Mouse (Mus musculus) G1E (cell line): Measurements from ENCODE around the gene Lrrc63. TPM values are rescaled to one million over a fixed set of nuclear protein-coding genes. Genes with fewer than 3 reads are reported as not detected.
"Not testable (repeated sequence)": the region's sequence is repeated elsewhere in the genome, so short reads cannot be mapped to it uniquely, and the experiment has no call there.

Experiments
- ATAC-seq: 2 replicates; pipeline ENCODE4 v1.8.0; 2016; ENCODE audit warnings: mild to moderate bottlenecking; ENCODE audit not compliant: insufficient number of reproducible peaks, poor library complexity, low FRiP score, severe bottlenecking; ENCODE audit errors: extremely low read depth
- DNase-seq: peaks from one replicate; pipeline ENCODE4 v3.0.0; 2012; ENCODE audit warnings: low spot score
- H3K27me3 ChIP-seq: 2 replicates; pipeline ENCODE4 v1.6.1; 2012; ENCODE audit warnings: mild to moderate bottlenecking, low read length, inconsistent platforms; ENCODE audit not compliant: insufficient read depth
- H3K36me3 ChIP-seq: replicated peaks from 2 replicates; pipeline ENCODE3; 2012; ENCODE audit warnings: mild to moderate bottlenecking, inconsistent platforms
- H3K4me1 ChIP-seq: 2 replicates; pipeline ENCODE4 v1.6.1; 2012; ENCODE audit warnings: low read depth, low read length, inconsistent platforms, mixed read lengths; ENCODE audit not compliant: insufficient read depth
- H3K4me3 ChIP-seq: 2 replicates; pipeline ENCODE4 v1.5.1; 2012; ENCODE audit warnings: low read depth, mild to moderate bottlenecking, inconsistent platforms, low read length, moderate library complexity, mixed read lengths
- H3K9me3 ChIP-seq: replicated peaks from 2 replicates; pipeline ENCODE4 v1.6.1; 2012; ENCODE audit warnings: inconsistent platforms
- CTCF ChIP-seq: IDR thresholded peaks from 2 replicates; pipeline ENCODE4 v1.5.1; 2012; ENCODE audit warnings: low read depth, low read length, inconsistent platforms, mixed read lengths
- GATA1 ChIP-seq: IDR thresholded peaks from 2 replicates; pipeline ENCODE4 v1.6.1; 2012; ENCODE audit warnings: borderline replicate concordance, low read length, inconsistent platforms, mixed read lengths
- GATA2 ChIP-seq: IDR thresholded peaks from 2 replicates; pipeline ENCODE4 v1.6.1; 2012; ENCODE audit warnings: low read depth, low read length, inconsistent platforms, borderline replicate concordance
- POLR2AphosphoS5 ChIP-seq: IDR thresholded peaks from 2 replicates; pipeline ENCODE4 v1.6.1; 2012; ENCODE audit warnings: low read depth, low read length, inconsistent platforms; ENCODE audit not compliant: insufficient replicate concordance
- TAL1 ChIP-seq: conservative IDR thresholded peaks from 2 replicates; pipeline ENCODE4 v1.6.1; 2012; ENCODE audit warnings: low read depth, low read length, inconsistent platforms, mixed read lengths
- polyA plus RNA-seq: library from polyadenylated mRNA; stranded (reverse); fragments of >175 nt; gene quantifications from 2 replicates; pipeline ENCODE4 v1.2.3, GENCODE M21; 2012
- total RNA-seq, 2 experiments: library from RNA; stranded (forward) in 1 of 2; stranded (reverse) in 1 of 2; fragments of 200-1000 nt in 1 of 2; fragments of >200 nt in 1 of 2; fragmentation: Nextera tagmentation in 1 of 2; gene quantifications; 2 replicates each; pipeline ENCODE4 v1.2.3; 2014 to 2017

Lrrc63 gene
- total and polyA plus RNA-seq, 3 experiments: not detected

GRCm38 (mm10) chr14:75148229-75148628, 17.5 kb upstream of the Lrrc63 start:
- TF ChIP-seq POLR2AphosphoS5 (no peak), TAL1 (no peak), CTCF (no peak), GATA1 (no peak), GATA2 (no peak)
- ATAC-seq: no peak
- no peaks in the 10 kb centered on the region for H3K27me3 ChIP-seq
- H3K9me3 ChIP-seq: no peaks in the 10 kb centered on the region
- H3K4me3 ChIP-seq: no peak overlapping the region
- no peak for DNase-seq
- no peaks in the 10 kb centered on the region for H3K4me1 ChIP-seq
- H3K36me3 ChIP-seq: no peaks in the 10 kb centered on the region

GRCm38 (mm10) chr14:75147706-75148105, 17.0 kb upstream of the Lrrc63 start:
- H3K9me3 ChIP-seq, DNase-seq, H3K4me3 ChIP-seq, ATAC-seq, H3K36me3 ChIP-seq, H3K27me3 ChIP-seq, H3K4me1 ChIP-seq: not testable (repeated sequence)

DNA sequence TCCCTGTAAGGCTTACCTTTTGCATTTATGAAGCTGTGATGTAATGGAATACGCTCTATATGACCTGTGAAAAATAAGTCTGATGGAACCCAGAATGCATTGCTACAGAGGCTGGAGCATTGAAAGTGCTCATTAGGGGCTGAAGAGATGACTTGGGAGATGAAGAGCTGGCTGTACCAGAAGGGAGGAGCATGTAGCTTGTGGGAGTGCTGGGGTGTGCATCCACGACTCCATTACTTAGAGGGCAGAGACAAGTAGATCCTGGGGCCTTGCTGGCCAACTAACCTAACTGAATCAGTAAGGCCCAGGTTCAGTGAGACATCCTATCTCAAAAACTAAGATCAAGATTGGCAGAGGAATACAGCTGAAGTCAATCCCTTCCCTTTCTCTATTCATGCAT, 8.5 kb upstream of the Lrrc63 start:
- H3K36me3 ChIP-seq: no peaks in the 10 kb centered on the region
- TF ChIP-seq GATA1 (no peak), POLR2AphosphoS5 (no peak), CTCF (no peak), TAL1 (no peak), GATA2 (no peak)
- H3K4me1 ChIP-seq: no peaks in the 10 kb centered on the region
- DNase-seq: no peak
- no peaks in the 10 kb centered on the region for H3K9me3 ChIP-seq
- no peak for ATAC-seq
- no peak overlapping the region for H3K4me3 ChIP-seq
- no peaks in the 10 kb centered on the region for H3K27me3 ChIP-seq

- no peaks in the 10 kb centered on the region for H3K27me3 ChIP-seq
- ATAC-seq (no peak), DNase-seq (no peak)
- TF ChIP-seq TAL1 (no peak), CTCF (no peak), GATA1 (no peak), GATA2 (no peak), POLR2AphosphoS5 (no peak)
- H3K36me3 ChIP-seq: no peaks in the 10 kb centered on the region
- no peaks in the 10 kb centered on the region for H3K9me3 ChIP-seq
- H3K4me3 ChIP-seq: no peak overlapping the region
- no peaks in the 10 kb centered on the region for H3K4me1 ChIP-seq
These were observed 7.8 kb upstream of the Lrrc63 start for GRCm38 (mm10) chr14:75138503-75138902.

DNA sequence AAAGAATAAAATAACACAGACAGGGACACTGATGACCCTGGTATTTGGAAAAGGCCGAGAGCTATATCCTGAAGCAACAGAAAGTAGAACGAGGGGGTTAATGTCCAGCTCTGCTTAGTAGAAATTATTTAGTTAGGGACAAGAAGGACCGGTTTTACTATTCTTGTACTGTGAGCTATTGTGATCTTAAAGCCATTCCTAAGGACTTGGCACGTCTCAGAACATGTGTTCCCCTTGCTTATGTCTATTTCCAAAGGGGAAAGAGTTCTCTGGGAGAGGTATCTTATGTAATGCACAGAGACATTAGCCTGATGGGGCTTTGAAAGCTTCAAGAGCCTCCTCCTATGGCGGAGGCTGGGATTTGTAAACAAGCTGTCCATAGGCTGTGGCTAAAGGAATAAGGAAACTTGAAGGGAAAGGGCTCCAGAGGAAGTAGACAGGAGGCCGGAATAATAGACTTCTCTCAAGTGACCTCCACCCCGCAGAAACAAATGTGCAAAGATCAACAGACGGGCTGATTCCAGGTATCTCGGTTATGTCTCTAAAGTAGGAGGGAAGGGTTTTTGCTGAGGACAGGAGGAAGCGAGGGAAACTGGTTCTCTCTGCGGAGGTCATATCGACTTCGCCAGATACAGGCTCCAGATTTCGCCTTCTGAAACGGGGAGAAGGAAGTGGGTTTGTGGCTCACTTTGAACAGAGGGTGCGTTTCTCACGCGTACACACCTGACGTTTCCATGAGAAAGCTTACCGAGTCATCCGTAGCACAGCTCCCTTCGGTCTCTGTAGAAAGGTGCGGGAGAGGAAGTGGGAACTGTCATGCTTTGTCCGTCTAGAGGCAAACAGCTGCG, 5.7 kb upstream of the Lrrc63 start:
- no peak for TF ChIP-seq POLR2AphosphoS5
- no peak for TF ChIP-seq GATA2
- no peak for TF ChIP-seq GATA1
- TF ChIP-seq TAL1: no peak
- TF ChIP-seq CTCF: no peak
- H3K9me3 ChIP-seq: no peaks in the 10 kb centered on the region
- no peak for DNase-seq
- H3K36me3 ChIP-seq: no peaks in the 10 kb centered on the region
- no peaks in the 10 kb centered on the region for H3K4me1 ChIP-seq
- H3K27me3 ChIP-seq: no peaks in the 10 kb centered on the region
- H3K4me3 ChIP-seq: no peak overlapping the region
- no peak for ATAC-seq

- Histone ChIP-seq H3K4me1 (no peaks in the 10 kb centered on the region), H3K9me3 (no peaks in the 10 kb centered on the region), H3K36me3 (no peaks in the 10 kb centered on the region), H3K27me3 (no peaks in the 10 kb centered on the region), H3K4me3 (no peak overlapping the region)
- ATAC-seq (no peak), DNase-seq (no peak)
- no peak for TF ChIP-seq GATA2
- TF ChIP-seq CTCF: no peak
- TF ChIP-seq GATA1: no peak
- TF ChIP-seq POLR2AphosphoS5: no peak
- TF ChIP-seq TAL1: no peak
These were observed 749 bp upstream of the Lrrc63 start for GRCm38 (mm10) chr14:75131324-75131935.

- DNase-seq: no peak
- Histone ChIP-seq H3K27me3 (no peaks in the 10 kb centered on the region), H3K4me1 (no peaks in the 10 kb centered on the region), H3K36me3 (no peaks in the 10 kb centered on the region), H3K4me3 (no peak overlapping the region), H3K9me3 (no peaks in the 10 kb centered on the region)
- no peak for TF ChIP-seq GATA2
- no peak for TF ChIP-seq TAL1
- TF ChIP-seq GATA1: no peak
- no peak for TF ChIP-seq POLR2AphosphoS5
- no peak for TF ChIP-seq CTCF
- ATAC-seq: no peak
These were observed 9.0 kb downstream of the Lrrc63 start for GRCm38 (mm10) chr14:75121658-75122057.
